Mouse (Mus musculus): ENCODE results near the gene App. TPM values are rescaled to one million over a fixed set of nuclear protein-coding genes. Genes with fewer than 3 reads are reported as not detected.

App gene
- total RNA-seq, 2 experiments from 2014 or later, result 249 to 394 TPM

GRCm38 (mm10) chr16:85030810-85031209 is 142.8 kb downstream of the App start:
- ATAC-seq (ENCODE audit: poor library complexity, severe bottlenecking), result no peak

DNA sequence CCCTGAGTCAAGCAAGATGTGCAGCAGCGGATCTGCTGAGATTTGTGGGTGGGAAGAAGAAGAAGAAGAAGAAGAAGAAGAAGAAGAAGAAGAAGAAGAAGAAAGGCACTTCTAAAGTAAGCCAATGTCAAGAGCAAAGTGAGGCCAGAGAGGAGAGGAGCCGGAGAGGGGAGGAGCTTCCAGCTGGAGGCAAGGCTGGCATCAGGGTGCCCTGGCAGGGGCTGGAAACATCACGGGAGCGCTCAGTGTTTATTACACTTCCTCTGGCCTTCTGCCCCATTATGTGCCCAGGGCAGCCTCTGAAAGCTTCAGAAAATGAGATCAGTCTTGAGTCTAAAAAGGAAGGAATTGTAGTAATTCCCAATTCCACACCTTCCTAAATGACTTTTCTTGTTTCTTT is 145.2 kb downstream of the App start:
- ATAC-seq (ENCODE audit: poor library complexity, severe bottlenecking), result no peak

DNA sequence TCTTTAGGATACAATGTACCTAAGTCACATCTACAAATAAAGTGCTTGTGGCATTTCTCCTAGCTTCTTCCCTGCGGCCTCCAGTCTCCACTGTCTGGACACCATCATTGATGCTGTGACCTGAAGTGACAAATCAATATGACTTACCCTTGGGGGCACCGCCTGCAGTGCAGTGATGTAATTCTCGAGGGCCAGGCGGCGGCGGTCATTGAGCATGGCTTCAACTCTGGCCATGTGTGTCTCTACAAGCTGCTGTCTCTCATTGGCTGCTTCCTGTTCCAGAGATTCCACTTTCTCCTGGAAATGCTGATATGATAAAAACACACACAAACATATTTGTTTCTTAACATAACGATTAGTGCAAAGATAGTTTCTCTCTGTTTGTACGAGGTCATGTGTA is 148.9 kb downstream of the App start:
- ATAC-seq (ENCODE audit: poor library complexity, severe bottlenecking), result no peak

- ATAC-seq (ENCODE audit: poor library complexity, severe bottlenecking), result no peak
Observed at GRCm38 (mm10) chr16:85023106-85023505, 150.5 kb downstream of the App start.

DNA sequence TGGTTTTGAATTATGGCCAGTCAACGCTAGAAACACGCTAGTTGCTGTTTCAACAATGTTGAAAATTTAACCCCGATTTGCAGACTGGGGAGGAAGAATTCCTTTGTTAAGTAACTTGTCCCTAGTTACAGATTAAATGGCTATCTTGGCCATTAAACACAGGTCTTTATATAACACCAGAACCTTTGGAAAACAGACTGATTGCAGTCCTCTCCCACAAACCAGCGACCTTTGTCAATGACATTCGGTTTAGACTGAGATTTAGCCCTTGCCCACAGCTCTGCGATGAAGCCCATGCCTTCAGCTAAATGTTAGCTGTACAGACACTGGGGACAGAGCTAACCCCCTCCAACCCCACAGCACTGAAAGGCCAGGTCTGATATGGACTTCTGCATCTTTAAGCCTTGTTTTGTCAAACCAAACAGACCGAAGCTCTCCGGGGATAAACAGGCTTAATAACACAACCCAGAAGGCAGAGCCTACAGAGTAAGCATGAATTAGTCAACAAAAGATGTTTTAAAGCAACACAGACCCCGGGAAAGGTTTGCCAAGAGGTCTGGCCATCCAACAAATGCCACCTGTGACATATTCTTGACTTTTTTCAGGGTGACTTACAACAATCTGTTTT is 152.8 kb downstream of the App start:
- ATAC-seq (ENCODE audit: poor library complexity, severe bottlenecking), result no peak

- ATAC-seq (ENCODE audit: poor library complexity, severe bottlenecking), result no peak
Observed at GRCm38 (mm10) chr16:85019273-85019672, 154.3 kb downstream of the App start.

DNA sequence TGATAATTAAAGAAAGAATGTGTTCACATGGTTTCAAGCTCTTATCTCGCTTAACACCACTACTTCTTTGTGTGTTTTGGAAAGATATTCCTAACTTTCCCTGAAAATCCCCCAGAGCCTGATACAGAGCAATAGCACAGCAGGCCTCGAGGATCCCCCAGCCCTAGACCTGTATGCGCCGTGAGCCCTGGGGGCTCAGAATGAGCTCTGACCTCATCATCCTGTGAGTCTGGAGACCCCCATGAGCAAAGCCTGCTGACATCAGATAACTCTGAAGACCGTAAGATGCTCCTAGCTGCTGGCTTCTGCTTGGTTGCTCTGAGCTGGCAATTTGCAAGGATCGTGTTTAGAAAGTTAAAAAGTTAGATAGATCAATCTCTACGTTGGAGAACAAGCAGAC is 155.7 kb downstream of the App start:
- no peak for ATAC-seq (ENCODE audit: poor library complexity, severe bottlenecking)

DNA sequence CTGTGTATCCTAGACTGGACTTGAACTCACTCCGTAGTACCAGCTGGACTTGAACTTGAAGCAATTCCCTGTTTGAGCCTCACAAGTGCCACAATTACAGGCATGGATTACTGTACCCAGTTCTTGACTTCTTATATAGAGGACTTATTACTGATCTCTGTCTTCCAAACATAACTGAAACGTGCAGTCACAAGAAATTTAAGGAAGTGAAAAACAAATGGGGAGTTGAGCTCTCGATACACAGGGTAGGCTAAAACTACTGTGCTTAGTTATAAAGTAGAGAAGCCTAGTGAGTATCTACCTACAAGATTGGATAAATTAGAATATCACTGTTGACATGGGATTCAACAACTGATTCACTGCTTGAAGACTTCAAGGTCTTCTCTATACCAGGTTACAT is 160.9 kb downstream of the App start:
- no peak for ATAC-seq (ENCODE audit: poor library complexity, severe bottlenecking)

DNA sequence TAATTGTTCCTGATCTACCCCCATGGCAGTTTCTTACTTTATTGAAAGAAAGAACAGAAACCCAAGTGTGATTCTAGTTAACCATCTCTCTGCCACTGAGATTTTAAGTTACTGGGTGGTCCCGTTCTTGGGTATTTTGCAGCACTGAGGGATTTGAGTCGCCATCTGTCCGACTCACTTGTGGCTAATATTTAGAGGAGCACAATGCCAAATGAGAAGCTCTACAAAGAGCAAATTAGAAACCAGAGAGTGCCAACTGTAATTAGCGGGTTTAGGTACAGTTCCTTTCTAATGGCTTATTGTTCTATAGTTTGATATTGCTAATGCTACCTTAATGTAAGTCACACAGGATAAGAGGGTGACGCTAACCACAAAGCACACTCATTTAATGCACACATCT is 161.4 kb downstream of the App start:
- ATAC-seq (ENCODE audit: poor library complexity, severe bottlenecking), result no peak

- no peak for ATAC-seq (ENCODE audit: poor library complexity, severe bottlenecking)
Observed at GRCm38 (mm10) chr16:85010651-85011050, 162.9 kb downstream of the App start.

DNA sequence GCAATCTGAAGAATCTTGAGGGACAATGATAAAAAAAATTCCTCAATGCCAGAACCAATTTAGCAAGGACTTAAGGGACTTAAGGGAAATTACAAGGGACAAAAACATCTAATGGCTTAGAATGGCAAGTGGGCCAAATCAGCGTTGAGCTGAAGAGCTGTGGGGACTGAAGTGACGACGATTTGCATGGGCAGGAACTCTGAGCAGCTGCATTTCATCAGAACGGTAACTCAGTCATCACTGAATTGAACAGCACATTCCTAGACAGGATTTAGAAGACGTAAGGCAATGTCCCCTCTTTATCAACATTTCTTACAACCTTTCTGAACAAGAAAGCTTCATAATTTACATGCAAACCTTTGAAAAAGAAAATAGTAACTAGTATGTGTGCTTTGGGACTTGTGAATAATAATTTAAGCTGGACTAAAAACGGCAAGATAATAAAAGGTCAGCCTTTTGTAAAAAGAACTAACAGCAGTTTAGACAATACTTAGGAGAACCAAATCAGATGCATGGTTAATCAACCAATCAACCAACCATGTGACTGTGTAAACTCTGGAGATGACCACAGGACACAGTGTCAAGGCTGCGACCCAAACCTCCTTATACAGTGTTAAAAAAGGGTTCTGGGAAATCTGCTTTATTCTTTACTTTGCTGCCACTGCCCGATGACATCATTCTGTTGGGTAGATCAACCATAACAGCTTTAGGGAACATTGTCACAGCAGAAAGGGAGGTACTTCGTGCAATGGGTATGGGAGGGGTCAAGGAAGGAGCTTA is 164.5 kb downstream of the App start:
- no peak for ATAC-seq (ENCODE audit: poor library complexity, severe bottlenecking)

GRCm38 (mm10) chr16:85001939-85002556 is 171.5 kb downstream of the App start:
- no peak for ATAC-seq (ENCODE audit: poor library complexity, severe bottlenecking)

DNA sequence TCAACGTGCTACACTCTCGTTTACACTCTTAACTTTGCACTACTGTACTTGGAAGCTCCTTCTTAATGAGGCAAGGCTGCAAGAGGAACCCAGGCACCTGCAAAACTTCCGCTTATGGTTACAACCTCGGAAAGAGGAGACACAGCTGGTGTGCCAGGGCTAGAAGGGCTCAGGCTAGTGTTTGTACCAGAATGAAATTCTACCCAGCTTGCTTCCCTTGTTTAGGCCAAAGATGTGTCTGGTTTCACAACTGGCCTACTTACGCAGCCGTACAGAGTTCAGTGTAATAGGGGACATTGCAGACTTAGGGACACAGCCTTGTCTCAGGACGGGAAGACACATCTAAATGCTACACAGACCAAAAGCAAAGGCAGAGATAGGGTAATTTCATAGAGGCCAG is 173.3 kb downstream of the App start:
- peak; percentile 87 for ATAC-seq (ENCODE audit: poor library complexity, severe bottlenecking)

DNA sequence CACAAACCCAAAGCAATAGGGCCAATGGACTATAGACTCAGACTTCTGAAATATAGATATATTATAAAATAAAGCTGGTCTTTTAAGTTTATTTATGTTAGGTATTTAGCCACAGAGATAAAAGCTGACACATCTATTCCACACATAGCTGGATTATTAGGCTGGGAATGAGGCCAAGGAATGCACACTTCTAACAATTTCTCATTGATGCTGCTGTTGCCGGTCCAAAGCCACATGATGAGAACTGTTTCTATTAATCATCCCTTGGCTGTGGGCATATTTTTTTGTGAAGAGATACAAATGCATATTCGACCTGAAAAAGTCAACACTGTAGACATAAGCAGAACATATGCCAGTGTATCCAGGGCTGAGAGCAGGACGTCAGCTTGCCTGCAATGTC is 176.0 kb downstream of the App start:
- no peak for ATAC-seq (ENCODE audit: poor library complexity, severe bottlenecking)

- no peak for ATAC-seq (ENCODE audit: poor library complexity, severe bottlenecking)
Observed at GRCm38 (mm10) chr16:84995441-84995867, 178.1 kb downstream of the App start.

- ATAC-seq (ENCODE audit: poor library complexity, severe bottlenecking), result no peak
Observed at GRCm38 (mm10) chr16:84992888-84993287, 180.7 kb downstream of the App start.

- no peak for ATAC-seq (ENCODE audit: poor library complexity, severe bottlenecking)
Observed at GRCm38 (mm10) chr16:84991011-84991410, 182.6 kb downstream of the App start.

DNA sequence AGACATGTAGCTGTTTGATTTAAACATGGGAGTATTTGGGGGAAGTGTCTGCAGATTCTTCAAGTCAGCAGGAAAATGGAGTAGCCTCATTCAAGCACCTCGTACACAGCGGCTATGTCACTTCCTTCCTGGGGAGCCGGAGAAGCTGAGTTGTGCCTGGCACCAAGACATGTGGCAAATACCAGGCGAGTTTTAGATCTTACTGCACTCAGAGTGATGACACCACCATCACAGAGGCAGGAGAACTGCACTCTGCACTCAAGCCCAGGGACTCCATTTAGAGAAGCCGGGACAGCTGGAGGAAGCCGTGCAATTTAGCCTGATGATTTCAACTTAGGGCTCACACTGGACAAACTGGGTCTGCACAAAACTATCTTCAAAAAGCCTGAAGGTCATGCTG is 183.6 kb downstream of the App start:
- peak; percentile 67 for ATAC-seq (ENCODE audit: poor library complexity, severe bottlenecking)

DNA sequence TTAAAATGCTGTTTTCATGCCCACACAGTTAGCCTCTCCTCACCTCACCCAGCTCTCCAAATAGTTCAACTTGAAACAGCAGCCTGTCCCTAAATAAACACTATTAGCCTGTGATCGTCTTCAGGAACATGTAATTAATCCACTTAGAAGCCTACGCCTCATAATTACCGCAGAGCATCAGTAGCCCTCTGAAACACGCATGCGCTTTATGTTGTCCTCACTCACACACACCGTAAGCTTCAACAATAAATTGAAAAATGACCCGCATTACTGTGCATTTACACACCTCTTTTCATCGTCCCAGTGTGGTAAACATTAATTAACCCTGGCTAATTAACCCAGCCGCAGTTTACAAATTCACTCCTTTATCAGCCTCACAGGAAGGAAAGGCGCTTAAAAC is 184.1 kb downstream of the App start:
- ATAC-seq (ENCODE audit: poor library complexity, severe bottlenecking), result no peak

DNA sequence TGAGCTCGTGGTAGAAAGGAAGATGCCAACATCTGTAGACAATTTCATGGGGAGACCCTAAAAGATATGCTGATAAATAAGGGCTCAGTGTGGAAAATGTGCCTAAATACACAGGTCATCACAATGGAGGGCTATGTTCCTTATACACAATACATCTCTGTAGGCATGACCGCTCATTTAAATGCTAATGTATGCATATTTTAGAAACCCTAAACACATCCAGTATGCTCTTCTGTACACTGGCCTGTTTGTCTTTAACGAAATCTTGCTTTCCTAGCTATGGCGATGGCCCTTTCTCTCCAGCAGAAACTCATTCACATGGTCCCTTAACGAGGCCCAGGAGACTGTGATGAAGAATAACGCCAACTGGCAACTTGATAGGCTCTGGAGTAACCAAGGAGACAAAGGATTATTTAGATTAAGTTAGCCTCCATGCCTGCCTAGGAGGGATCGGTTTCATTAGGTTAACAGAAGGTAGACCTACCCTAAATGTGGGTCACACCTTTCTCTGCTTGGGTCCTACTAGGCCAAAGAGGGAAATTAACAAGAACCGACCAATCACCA is 185.8 kb downstream of the App start:
- no peak for ATAC-seq (ENCODE audit: poor library complexity, severe bottlenecking)

DNA sequence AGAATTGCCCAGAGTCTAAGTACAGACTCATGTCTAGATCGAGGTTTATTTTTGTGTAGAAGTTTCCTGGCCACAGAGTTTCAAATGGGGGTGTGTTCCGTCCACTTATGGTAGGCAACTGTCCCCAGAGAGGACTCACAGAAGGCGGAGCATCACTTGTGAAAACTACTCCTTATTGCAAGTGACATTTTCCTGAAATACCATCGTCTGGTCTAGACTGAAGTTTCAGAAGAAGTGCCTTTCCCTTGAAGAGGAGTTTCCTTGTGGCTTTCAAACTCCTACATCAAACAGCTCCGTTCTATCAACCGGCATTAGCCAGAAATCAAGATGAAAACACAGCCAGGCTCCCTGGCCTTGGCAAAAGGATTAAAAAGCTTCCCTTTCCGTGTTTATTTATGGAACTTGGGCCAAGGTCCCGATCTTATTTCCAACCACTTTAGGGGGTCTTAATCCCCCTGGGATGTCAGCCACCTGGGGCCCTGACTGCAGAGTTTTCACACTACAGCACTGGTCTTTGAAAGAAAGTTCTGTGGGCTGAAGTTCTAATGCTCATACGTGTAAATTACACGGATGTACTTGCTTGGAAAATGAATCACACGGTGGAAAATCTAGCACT is 187.4 kb downstream of the App start:
- ATAC-seq (ENCODE audit: poor library complexity, severe bottlenecking), result no peak
